Mouse (Mus musculus): Measurements from ENCODE around the gene Glrb.
A peak's percentile ranks its signal among the peaks of the same experiment; 100 is the strongest.

Glrb gene

GRCm38 (mm10) chr3:80913111-80913778 lies at the start of gene Glrb:
Gene Glrb, minus strand, starts transcription at chr3:80913660.
- Histone ChIP-seq H3K36me3 (ENCODE audit: insufficient read depth, low read length) (no peaks in the 10 kb centered on the region), H3K9me3 (ENCODE audit: low read length) (no peaks in the 10 kb centered on the region), H3K4me3 (replicated peaks; ENCODE audit: low read length) (peak within 1 kb of the TSS; percentile 79), H3K4me1 (replicated peaks; ENCODE audit: low read depth, low read length) (peaks cover 5% of the 10 kb centered on the region; the same call in 1 of the 2 replicates), H3K27me3 (ENCODE audit: insufficient read depth, low read length) (peaks cover 25% of the 10 kb centered on the region)
- TF ChIP-seq NANOG (IDR thresholded peaks at IDR 0.05; ENCODE audit: borderline replicate concordance, low read length) (no peak), POU5F1 (IDR thresholded peaks at IDR 0.05; ENCODE audit: borderline replicate concordance, low read length) (no peak), CTCF (conservative IDR thresholded peaks at IDR 0.05; ENCODE audit: low read length) (no peak)

- H3K27me3 ChIP-seq (ENCODE audit: insufficient read depth, low read length): no peaks in the 10 kb centered on the region
- H3K4me3 ChIP-seq (replicated peaks; ENCODE audit: low read length): no peak overlapping the region
- peaks cover 8% of the 10 kb centered on the region for H3K4me1 ChIP-seq (replicated peaks; ENCODE audit: low read depth, low read length)
- TF ChIP-seq POU5F1 (IDR thresholded peaks at IDR 0.05; ENCODE audit: borderline replicate concordance, low read length): no peak
- no peak for TF ChIP-seq NANOG (IDR thresholded peaks at IDR 0.05; ENCODE audit: borderline replicate concordance, low read length)
- no peak for TF ChIP-seq CTCF (conservative IDR thresholded peaks at IDR 0.05; ENCODE audit: low read length)
- H3K9me3 ChIP-seq (ENCODE audit: low read length): no peaks in the 10 kb centered on the region
- no peaks in the 10 kb centered on the region for H3K36me3 ChIP-seq (ENCODE audit: insufficient read depth, low read length)
These were observed 46.5 kb upstream of the Glrb start for GRCm38 (mm10) chr3:80959965-80960364.

GRCm38 (mm10) chr3:80958591-80958990 lies 45.1 kb upstream of the Glrb start:
- H3K36me3 ChIP-seq (ENCODE audit: insufficient read depth, low read length): no peaks in the 10 kb centered on the region
- H3K4me1 ChIP-seq (replicated peaks; ENCODE audit: low read depth, low read length): peaks cover 2% of the 10 kb centered on the region
- H3K27me3 ChIP-seq (ENCODE audit: insufficient read depth, low read length): no peaks in the 10 kb centered on the region
- no peak overlapping the region for H3K4me3 ChIP-seq (replicated peaks; ENCODE audit: low read length)
- H3K9me3 ChIP-seq (ENCODE audit: low read length): no peaks in the 10 kb centered on the region
- TF ChIP-seq CTCF (conservative IDR thresholded peaks at IDR 0.05; ENCODE audit: low read length) (peak; percentile 84), NANOG (IDR thresholded peaks at IDR 0.05; ENCODE audit: borderline replicate concordance, low read length) (no peak)

- Histone ChIP-seq H3K9me3 (ENCODE audit: low read length) (no peaks in the 10 kb centered on the region), H3K27me3 (ENCODE audit: insufficient read depth, low read length) (peaks cover 25% of the 10 kb centered on the region), H3K4me3 (replicated peaks; ENCODE audit: low read length) (peak overlapping the region; percentile 79), H3K4me1 (replicated peaks; ENCODE audit: low read depth, low read length) (peaks cover 5% of the 10 kb centered on the region; the same call in 1 of the 2 replicates), H3K36me3 (ENCODE audit: insufficient read depth, low read length) (no peaks in the 10 kb centered on the region)
- no peak for TF ChIP-seq NANOG (IDR thresholded peaks at IDR 0.05; ENCODE audit: borderline replicate concordance, low read length)
- no peak for TF ChIP-seq CTCF (conservative IDR thresholded peaks at IDR 0.05; ENCODE audit: low read length)
- no peak for TF ChIP-seq POU5F1 (IDR thresholded peaks at IDR 0.05; ENCODE audit: borderline replicate concordance, low read length)
These were observed 372 bp upstream of the Glrb start for GRCm38 (mm10) chr3:80913779-80914284.

- Histone ChIP-seq H3K4me1 (replicated peaks; ENCODE audit: low read depth, low read length) (no peaks in the 10 kb centered on the region), H3K4me3 (replicated peaks; ENCODE audit: low read length) (no peak overlapping the region), H3K36me3 (ENCODE audit: insufficient read depth, low read length) (no peaks in the 10 kb centered on the region), H3K9me3 (ENCODE audit: low read length) (no peaks in the 10 kb centered on the region), H3K27me3 (ENCODE audit: insufficient read depth, low read length) (no peaks in the 10 kb centered on the region)
- TF ChIP-seq POU5F1 (IDR thresholded peaks at IDR 0.05; ENCODE audit: borderline replicate concordance, low read length) (no peak), CTCF (conservative IDR thresholded peaks at IDR 0.05; ENCODE audit: low read length) (no peak), NANOG (IDR thresholded peaks at IDR 0.05; ENCODE audit: borderline replicate concordance, low read length) (no peak)
These were observed 18.5 kb downstream of the Glrb start for GRCm38 (mm10) chr3:80894745-80895480.

GRCm38 (mm10) chr3:80894328-80894727 lies 19.1 kb downstream of the Glrb start:
- TF ChIP-seq CTCF (conservative IDR thresholded peaks at IDR 0.05; ENCODE audit: low read length): no peak

GRCm38 (mm10) chr3:80893055-80893690 lies 20.3 kb downstream of the Glrb start:
- Histone ChIP-seq H3K27me3 (ENCODE audit: insufficient read depth, low read length) (no peaks in the 10 kb centered on the region), H3K4me3 (replicated peaks; ENCODE audit: low read length) (no peak overlapping the region), H3K4me1 (replicated peaks; ENCODE audit: low read depth, low read length) (no peaks in the 10 kb centered on the region), H3K36me3 (ENCODE audit: insufficient read depth, low read length) (no peaks in the 10 kb centered on the region), H3K9me3 (ENCODE audit: low read length) (no peaks in the 10 kb centered on the region)
- TF ChIP-seq POU5F1 (IDR thresholded peaks at IDR 0.05; ENCODE audit: borderline replicate concordance, low read length) (no peak), NANOG (IDR thresholded peaks at IDR 0.05; ENCODE audit: borderline replicate concordance, low read length) (no peak), CTCF (conservative IDR thresholded peaks at IDR 0.05; ENCODE audit: low read length) (no peak)

More at GRCm38 (mm10) chr3:80894328-80894727, 19.1 kb downstream of the Glrb start:
- H3K9me3 ChIP-seq (ENCODE audit: low read length): no peaks in the 10 kb centered on the region
- H3K4me3 ChIP-seq (replicated peaks; ENCODE audit: low read length): no peak overlapping the region
- H3K4me1 ChIP-seq (replicated peaks; ENCODE audit: low read depth, low read length): no peaks in the 10 kb centered on the region
- no peaks in the 10 kb centered on the region for H3K36me3 ChIP-seq (ENCODE audit: insufficient read depth, low read length)
- H3K27me3 ChIP-seq (ENCODE audit: insufficient read depth, low read length): no peaks in the 10 kb centered on the region

- no peaks in the 10 kb centered on the region for H3K9me3 ChIP-seq (ENCODE audit: low read length)
These were observed 22.4 kb downstream of the Glrb start for GRCm38 (mm10) chr3:80891087-80891486.

More at GRCm38 (mm10) chr3:80891087-80891486, 22.4 kb downstream of the Glrb start:
- no peaks in the 10 kb centered on the region for H3K27me3 ChIP-seq (ENCODE audit: insufficient read depth, low read length)
- H3K36me3 ChIP-seq (ENCODE audit: insufficient read depth, low read length): no peaks in the 10 kb centered on the region
- H3K4me1 ChIP-seq (replicated peaks; ENCODE audit: low read depth, low read length): no peaks in the 10 kb centered on the region
- TF ChIP-seq POU5F1 (IDR thresholded peaks at IDR 0.05; ENCODE audit: borderline replicate concordance, low read length): no peak
- H3K4me3 ChIP-seq (replicated peaks; ENCODE audit: low read length): no peak overlapping the region

Measured in E14TG2a.4 (cell line).